Mouse (Mus musculus) spleen, postnatal 14 days (tissue): Measurements from ENCODE around the gene Ddx3x.
A peak's percentile ranks its signal among the peaks of the same experiment; 100 is the strongest.
"Not testable (repeated sequence)": the region's sequence is repeated elsewhere in the genome, so short reads cannot be mapped to it uniquely, and the experiment has no call there.

Experiments
- DNase-seq, 2 experiments: peaks; one replicate each; pipeline ENCODE4 v3.0.0; 2021 to 2022; ENCODE audit warnings: low spot score in 2 of 2

Ddx3x gene

DNA sequence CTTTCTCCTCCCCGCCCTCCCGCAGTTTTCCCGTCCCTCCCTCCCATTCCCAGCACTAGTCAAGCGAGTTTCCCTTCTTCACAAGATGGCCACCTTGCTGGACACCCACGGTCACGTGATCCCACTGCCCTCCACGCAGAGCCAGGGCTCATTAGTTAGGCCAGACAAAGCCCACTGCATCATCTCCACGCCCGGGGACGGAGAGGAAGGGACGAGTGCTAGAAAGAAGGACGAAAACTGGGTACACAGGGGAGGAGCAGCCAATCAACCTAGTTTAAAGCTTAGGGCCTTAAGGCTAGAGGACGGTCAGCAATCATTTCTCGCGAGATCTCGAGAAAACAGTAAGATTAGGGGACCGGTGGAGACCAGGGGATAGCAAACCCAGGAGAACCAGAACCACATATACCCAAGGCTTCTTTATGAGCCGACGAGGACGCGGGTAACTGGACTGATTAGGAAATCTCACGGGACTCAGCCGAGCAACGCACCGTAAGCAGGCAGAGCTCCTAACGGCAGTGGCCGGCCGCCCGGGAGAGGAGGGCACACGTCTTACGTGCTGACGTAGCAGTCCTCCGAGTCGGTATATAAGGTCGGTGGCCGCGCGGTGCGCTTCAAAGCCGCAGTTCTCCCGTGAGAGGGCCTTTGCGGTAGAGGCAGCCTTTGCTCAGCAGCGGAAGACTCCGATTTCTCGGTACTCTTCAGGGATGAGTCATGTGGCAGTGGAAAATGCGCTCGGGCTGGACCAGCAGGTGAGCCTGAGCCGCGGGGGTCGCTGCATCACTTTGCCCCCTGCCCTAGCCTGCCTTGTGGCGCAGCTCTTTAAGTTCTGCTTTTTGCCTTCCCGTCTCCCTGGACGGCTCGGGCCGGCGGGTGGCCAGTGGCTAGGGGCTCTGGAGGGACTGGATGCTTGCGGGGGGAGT, at the start of gene Ddx3x:
Ddx3x (plus strand) TSS at position 562 of the 920 bp plus-strand sequence.
- peak; percentile 75 to 84 for DNase-seq

DNA sequence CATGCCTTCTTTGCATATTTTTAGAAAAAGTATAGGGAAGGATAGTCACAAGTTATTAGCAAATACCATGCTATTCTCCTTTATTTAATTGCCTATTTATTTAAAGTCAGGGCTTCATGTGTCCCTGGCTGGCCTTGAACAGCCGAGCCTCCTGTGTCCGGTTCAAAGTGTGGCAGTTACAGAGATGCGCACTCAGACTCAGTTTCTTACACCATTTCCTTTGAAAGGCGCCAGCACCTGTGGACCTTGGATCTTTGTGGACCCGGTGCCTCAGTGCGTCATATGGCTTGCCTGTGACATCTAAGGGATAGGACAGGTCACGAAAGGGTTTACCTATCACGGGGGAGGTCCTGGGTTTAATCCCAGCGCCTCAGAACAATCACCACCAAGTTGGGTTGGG, 49.5 kb upstream of the Ddx3x start:
- no peak for DNase-seq

DNA sequence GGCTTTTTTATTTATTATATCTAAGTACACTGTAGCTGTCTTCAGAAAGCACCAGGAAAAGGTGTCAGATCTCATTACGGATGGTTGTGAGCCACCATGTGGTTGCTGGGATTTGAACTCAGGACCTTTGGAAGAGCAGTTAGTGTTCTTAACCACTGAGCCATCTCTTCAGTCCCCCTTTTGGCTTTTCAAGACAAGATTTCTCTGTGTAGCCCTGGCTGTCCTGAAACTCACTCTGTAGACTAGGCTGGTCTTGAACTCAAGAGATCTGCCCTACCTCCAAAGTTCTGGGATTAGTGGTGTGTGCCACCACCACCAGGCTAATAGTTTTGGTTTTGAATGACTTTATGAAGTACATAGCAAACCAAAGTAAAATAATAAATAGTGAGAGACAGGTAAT, 47.9 kb upstream of the Ddx3x start:
- not testable (repeated sequence) for DNase-seq

DNA sequence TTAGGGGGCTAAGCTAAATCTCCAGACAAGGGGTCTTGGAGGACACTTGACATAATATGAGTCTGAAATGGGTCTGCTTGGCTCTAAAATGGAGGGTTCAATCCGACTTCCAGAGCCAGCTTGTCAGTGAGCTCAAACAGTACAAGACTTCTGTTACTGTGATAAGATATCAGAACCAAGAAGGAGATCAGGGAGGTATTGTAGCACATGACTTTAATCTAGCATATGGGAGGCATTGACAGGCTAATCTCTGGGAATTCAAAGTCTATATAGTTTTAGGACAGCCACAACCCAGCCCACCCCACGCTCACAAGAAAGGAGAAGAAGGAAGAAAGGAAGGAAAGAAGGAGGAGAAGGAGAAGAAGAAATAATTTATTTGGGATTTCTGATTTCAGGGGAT, 47.1 kb upstream of the Ddx3x start:
- DNase-seq: no peak

DNA sequence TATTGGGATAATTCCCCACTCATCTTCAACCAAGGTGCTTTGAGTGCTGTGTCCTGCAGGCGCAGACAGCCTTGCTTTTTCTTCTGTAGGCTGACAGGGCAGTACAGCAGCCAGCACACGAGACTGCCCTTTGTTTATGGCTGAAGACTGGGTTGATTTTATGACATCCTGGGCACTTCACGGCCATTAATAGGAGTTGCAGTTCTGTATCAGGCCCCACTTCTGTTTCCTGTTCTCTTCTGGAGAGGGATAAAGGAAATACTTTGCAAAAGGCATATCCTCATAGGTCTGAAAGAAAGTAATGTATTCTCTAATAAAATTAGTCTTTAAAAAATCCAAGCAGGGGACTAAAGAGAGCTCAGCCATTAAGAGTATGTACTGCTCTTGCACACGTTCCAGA, 46.1 kb upstream of the Ddx3x start:
- DNase-seq: no peak

DNA sequence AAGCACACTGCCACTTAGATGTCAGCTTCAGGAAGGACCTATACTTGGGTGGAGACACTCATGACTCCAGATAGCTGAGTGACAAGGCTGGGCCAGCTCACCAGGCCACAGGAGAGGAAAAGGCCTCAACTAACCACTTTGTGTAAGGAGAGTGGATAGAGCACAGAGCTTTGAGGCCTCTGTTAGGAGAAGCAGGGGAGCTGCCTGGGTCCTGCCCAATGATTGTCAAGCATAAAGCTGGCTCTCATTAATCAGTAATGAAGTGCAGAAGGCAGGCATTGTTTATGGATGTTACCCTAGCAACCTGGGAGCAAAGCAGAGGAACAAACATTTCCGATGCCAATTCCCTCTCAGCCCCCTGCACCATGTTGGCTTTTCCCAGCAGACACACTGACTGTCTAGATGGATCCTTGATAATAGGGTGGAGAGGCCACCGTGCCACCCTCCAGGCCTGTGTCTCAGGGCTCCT, 44.6 kb upstream of the Ddx3x start:
- DNase-seq: no peak

DNA sequence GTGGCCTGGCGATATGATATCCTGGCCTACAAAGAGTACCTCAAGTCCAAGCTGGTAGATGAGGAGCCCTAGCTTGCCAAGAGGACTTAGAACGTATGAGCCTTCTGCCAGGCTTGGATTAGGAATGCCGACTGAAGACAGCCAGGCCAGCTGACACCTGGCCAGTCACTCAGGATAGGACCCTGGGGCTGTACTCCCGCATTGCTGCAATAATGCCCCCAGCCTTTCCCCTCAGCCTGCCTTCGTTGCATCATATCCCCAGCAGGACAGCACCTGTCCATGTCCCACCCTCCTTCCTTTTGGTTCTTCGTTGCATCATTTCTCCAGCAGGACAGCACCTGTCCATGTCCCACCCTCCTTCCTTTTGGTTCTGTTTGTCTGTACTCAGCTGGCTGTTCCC, 41.3 kb upstream of the Ddx3x start:
- no peak for DNase-seq

DNA sequence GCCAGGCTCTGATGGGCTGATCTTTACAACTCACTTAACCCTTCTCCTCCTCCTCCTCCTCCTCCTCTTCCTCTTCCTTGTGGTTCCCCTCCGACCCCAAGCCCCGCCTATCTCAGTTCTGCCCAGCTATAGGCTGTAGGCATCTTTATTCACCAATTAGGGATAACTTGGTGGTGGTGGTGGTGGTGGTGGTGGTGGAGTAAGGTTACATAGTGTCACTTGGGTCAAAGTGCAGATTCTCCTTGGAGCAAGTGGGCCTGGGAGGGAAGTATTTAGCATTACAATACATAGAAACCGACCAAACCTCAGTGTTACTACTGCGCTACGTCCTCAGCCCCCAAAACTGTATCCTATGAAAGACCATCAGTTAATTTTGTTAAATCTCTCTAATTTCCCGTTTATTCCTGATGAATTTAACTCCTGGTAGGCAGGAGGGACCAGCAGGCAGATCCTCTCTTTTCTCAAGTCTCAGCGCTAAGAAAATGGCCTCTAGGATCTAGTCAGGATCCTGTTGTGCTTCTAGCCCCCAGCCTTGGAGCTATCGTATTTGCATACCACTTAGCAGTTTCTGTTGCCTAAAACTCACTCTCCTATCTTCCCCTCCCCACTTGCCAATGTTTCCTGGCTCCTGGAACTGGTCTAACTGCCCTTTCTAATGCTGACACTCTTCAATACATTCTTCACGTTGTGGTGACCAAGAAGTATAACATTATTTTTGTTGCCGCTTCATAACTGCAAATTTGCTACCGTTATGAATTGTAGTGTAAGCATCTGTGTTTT, 39.9 kb upstream of the Ddx3x start:
- no peak for DNase-seq

DNA sequence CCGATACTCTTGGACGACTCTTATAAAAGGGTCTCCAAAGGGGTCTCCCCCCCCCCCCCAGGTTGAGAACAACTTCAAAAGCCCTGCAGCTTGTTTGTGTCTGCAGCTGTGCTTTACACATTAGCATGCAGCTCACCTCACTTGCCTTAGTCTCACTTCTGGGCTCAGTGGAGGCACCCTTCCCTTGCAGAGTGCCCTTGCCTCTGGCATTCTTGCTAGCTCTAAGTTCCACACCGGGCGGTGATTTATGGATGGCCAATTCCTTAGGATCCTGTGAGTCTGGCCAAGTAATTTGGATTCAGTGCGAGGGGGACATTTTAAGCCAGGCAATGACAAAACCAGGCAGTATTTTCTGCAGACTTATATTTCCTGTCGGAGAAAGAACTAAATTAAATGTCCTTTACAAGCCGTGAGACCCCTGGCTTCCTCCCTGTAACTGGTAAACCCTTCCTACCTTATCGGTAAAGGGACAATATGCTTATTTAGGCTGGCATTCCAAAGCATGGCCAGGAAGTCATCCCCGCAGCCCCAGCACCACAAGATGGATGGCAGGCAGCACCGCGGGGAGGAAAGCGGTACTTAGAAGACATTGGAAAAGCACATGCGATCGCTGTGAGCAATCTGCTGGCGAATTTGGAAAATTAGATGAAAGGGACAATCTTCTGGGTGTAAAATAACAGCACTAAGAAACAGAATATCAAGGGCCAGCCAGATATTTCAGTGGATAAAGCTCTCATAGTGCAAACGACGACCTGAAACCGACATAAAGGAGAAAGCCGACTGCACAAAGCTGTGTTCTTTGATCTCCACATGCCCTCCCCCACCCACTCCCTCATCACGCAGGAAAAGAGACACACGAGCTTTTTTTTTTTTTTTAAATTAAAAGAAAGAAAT, 39.1 kb upstream of the Ddx3x start:
- DNase-seq: peak in 1 of 2 experiments; percentile 12

DNA sequence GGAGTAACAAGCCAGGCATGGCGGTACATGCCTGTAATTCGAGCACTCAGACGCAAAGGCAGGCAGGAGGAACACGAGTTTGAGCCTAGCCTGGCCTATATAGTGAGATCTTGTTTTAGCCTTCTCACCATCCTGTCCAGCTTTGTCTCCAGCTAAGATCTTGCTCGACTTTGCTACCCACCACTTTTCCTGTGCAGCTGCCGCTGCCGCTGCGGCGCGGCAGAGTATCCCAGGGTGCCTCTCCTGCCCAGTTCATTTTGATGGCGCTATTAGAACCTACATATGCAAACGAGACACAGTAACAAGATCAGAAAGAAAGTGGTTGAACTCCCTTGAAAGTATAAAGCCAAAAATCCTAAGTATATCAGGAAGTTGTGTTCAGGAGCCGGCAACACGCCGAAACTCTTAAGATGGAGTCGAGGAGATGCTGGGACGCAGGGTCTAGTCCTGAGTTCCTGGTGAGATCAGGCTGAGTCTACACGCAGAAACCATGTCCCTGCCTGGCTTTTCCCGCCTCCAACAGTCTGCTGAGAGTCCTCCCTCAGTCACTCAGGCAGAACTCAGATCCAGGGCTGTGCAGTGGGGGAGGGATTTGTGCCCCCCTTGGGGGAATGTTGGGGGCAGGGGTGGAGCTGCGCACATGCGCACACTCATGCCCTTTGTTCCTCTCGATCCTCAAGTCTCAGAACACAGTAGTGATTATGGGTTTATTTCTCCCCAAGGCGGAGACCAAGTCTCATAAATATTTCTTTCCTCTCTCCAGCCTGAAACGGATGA, 38.3 kb upstream of the Ddx3x start:
- DNase-seq: peak; percentile 23 to 54

DNA sequence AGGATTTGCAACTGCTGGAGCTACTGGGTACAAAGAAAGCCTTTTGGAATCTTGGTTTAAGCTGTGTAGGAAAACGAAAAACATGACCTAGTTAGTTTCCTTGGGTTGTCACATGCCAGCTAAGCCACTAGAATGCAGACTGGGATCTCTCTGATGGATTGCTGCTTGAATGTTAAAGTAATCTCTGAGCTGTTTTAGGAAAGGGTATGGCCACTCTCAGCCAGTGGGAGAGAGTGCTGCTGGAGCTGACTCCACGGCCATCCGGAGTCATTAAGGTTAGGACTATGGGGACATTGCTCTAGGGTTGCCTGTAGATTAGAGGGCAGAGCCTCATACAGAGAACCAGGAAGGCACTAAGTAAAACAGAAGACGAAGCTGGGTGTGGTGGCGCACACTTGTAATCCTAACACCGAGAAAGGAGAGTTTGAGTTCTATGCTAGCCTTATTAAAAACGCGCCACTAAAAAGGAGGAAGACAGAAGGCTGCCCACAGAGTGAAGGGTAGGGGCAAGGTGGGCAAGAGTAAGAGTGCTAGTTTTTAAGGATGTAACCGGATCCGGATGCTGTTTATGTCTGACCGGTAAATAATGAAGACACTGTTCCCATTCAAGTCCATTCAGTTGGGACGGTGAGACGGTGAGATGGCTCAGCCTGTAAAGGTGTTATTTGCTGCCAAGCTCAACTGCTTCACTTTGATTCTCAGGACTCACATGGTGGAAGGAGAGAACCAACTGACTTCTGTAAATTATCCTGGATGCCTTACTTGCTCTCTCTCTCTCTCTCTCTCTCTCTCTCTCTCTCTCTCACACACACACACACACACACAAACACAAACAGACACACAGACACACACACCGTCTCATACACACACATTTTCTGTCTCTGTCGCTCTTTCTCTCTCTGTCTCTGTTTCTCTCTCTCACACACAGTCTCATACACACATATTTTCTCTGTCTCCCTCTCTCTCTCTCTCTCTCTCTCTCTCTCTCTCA, 37.3 kb upstream of the Ddx3x start:
- peak in 1 of 2 experiments; percentile 5 for DNase-seq

DNA sequence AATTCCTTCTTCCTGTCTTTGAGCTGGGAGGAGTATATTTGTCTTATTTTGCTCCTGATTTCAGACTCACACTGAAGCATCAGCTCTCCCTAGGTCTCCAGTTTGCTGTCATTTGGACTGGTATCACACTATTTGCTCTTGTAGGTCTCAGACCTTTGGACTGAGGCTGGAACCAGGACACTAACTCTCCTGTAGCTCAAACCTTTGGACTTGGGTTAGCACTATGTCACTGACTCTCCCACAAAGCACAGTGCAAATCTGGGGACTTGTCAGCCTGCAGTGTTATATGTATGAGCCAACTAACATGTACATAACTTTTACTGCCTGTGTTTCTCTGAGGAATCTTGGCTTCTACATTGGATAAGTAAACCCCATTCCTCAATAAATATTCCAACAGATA, 36.2 kb upstream of the Ddx3x start:
- DNase-seq: no peak

DNA sequence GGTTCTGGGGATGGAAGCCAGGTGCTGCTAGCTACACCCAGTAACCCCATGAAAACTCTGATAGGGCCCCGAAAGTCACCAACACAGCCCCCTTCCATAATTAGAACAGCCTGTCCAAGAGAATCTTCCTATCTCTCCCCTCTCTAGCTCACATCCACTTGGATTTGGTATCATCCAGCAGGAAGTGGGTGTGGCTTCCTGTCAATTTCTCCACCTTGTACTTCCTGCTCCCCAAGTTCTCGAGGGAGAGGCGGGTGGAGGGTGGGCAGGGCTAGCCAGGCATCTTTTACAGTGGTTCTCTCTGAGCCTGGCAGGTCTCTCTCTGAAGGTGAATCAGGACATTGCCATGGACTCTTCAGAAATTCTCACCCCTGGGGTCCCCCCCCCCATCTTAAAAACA, 35.7 kb upstream of the Ddx3x start:
- DNase-seq: no peak

DNA sequence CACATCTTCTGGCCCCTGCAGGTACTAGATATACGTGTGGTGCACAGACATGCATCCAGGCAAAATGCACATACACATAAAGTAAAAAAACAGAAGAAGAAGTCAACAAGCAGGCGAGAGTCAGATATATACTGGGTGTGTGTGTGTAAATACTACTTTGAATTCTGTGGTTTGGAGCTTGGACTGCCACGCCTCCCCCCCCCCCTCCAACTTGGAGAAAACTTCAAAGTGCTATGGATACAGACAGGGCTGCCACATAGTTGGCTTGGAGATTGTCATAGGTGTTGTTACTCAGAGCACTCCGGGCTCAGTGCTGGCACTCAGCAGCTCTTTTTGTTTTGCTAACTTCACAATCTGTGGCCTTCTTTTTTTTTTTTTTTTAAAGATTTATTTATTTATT, 29.1 kb upstream of the Ddx3x start:
- DNase-seq: no peak

DNA sequence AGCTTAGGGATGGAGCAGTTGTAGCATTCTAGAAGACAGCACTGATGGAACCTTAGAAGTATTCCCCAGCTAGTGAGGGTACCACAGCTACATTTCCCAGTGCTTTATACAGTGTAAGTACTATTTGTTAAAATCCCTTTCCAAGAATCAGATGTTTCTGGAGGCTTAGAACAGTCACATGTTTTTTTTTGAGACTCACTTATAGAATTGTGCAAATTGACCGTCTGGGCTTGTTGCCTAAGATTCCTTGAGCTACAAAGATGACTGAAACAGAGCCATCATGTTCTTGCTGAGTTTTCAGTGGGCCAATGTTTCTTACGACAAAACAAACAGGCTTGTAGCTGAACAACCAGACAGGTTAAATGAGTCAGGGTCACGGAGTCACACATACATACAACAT, 26.5 kb upstream of the Ddx3x start:
- DNase-seq: no peak

DNA sequence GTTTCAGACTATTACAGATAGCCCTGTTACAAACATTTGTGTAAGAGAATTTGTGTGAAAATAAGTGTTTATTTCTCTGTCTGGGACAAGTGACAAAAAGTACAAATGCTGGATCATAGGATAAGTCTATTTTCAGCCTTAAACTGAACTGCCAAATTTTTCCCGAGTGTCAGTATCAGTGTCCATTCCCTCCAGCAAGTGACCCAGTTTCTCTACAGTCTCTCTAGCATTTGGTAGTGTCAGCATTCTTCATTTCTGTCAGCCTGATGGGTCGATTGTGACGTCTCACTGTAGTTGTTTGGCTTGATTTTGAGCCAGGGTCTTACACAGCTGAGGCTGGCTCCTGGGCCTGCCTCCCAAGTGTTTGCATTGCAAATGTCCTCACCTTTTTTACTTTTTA, 17.4 kb upstream of the Ddx3x start:
- DNase-seq: no peak

DNA sequence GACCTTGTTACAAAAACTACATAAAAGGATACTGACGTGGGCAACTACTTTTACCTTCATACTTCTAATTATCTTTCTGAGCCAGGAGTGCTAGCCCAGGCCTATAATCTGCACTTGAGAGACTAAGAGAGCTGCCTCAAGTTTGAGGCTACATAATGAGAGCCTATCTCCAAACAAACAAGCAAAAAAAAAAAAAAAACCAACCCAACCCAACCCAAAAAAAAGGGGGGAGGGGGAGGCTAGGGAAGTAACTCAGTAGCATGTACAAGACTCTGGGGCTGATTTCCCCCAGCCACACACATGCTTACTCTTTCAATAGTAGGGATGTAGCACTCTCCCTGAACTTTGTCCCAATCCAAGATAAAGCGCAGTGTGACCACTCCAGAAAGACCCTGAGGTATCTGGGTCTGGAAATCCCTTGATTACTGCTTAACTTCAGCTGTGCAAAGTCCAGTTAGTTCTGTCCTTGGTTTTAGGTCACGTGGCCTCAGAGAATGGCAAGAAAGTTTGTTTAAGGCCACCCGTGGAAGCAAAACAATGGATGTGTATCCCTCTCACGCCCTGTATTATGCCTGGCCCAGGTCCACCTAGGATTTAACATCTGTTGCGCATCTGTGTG, 5.1 kb upstream of the Ddx3x start:
- no peak for DNase-seq

DNA sequence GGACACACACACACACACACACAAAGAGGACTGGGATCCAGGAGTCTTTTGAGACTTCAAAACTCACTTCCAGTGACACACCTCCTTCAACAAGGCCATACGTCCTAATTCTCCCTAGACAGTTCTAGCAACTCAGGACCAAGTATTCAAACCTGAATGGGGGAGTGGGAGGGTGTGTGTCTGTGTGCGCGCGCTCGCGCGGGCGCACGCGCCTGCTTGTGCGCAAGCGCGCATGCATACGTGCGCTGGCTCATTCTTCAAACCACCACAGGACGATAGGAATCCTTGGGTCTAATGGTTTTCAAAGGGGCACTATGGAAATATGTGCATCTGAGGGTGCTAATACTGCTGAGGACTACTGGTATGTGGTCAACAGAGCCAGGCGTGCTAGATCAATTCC, 1.8 kb upstream of the Ddx3x start:
- no peak for DNase-seq

DNA sequence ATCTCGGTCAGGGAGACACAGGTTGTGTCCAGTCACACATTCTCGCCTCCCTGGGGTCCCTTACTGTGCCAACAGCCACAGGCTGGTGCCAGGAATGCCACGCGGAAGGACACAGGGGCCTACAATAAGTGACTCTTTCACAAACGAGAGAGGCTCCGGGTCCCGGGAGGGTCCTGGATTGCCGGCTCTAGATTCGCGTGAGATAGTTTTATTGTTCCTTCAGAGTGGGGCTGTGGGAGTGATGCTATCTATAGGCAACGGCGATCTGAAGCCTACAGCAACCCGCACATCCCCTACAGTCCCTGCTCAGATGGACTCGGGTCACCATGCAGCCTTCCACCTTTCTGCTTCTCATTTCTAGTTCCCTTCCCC, 747 bp upstream of the Ddx3x start:
- peak; percentile 6 to 11 for DNase-seq
